Mouse (Mus musculus): ENCODE measurements at regions not wholly inside any gene's neighbourhood (a gene's known extent, or its start where the extent isn't known, plus 50 kb on each side); places are given as distances from the start of the nearest gene placed in this dataset.

DNA sequence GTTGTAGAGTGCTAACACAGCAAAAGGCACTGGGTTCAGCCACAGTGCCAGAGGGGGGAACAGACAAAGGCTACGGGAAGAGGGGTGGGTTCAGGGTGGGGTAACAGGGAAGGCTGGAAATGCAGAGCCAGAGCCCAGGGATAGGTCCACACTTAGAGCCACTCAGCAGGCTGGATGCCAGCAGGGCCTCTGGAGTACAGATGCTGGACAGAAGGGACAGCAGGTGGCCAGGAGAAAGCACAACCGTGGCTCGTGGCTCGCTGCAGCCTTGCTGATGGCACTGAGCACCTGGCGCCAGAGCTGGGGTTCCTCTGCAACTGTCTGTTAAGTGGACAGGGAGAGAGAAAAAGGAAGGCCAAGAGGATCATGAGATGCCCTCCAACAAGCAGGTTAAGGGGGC lies 174.2 kb downstream of the Mroh4 start:
- Histone ChIP-seq H3K27ac (ENCODE audit: insufficient read depth, low read depth, low read length) (no peak overlapping the region), H3K4me1 (ENCODE audit: control insufficient read depth, insufficient read depth, insufficient read length, low read length) (no peaks in the 10 kb centered on the region), H3K36me3 (ENCODE audit: control insufficient read depth, insufficient read depth, low read length) (no peaks in the 10 kb centered on the region), H3K27me3 (ENCODE audit: control insufficient read depth, insufficient read depth, low read length) (no peaks in the 10 kb centered on the region), H3K4me3 (ENCODE audit: low read depth, low read length) (no peak overlapping the region)
- TF ChIP-seq POLR2A (IDR thresholded peaks at IDR 0.05; ENCODE audit: low read depth, low read length) = no peak
- no peak for TF ChIP-seq CTCF (IDR thresholded peaks at IDR 0.05; ENCODE audit: extremely low read depth, insufficient read length, insufficient replicate concordance, low read depth, low read length)
- 82% methylated on average over 5 of the region's 5 CpGs for WGBS

DNA sequence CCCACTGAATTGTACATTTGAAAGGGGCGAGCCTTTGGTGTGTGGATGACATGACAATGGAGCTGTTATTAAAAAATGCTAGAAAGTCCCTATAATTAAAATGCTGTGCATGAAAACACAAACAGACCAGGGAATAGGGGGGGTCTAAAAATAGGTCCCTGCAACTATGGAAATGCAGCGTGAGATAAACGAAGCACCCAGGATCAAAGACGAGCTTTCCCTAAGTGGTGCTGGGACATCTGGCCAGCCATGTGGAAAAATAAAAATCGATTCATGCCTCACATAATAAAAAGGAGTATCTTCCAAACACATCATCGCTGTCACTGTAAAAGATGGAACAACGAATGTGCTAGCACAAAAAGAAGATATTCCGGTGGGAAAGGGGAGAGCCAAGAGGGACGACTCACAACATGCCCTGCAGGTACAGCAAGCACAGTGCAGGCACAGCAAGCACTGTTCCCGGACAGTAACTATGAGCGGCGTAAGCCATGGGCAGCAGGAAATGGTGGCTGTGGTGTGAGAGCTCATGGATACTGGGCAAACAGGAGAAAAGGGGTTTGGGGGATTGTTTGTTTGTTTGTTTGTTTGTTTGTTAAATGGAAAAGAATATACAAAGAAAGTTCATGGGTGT lies 176.7 kb downstream of the Mroh4 start:
- WGBS = 80% methylated on average over 12 of the region's 12 CpGs
- H3K4me3 ChIP-seq (ENCODE audit: low read depth, low read length) = no peak overlapping the region
- no peak overlapping the region for H3K27ac ChIP-seq (ENCODE audit: insufficient read depth, low read depth, low read length)
- no peaks in the 10 kb centered on the region for H3K27me3 ChIP-seq (ENCODE audit: control insufficient read depth, insufficient read depth, low read length)
- H3K36me3 ChIP-seq (ENCODE audit: control insufficient read depth, insufficient read depth, low read length) = no peaks in the 10 kb centered on the region
- no peaks in the 10 kb centered on the region for H3K4me1 ChIP-seq (ENCODE audit: control insufficient read depth, insufficient read depth, insufficient read length, low read length)
- no peak for TF ChIP-seq CTCF (IDR thresholded peaks at IDR 0.05; ENCODE audit: extremely low read depth, insufficient read length, insufficient replicate concordance, low read depth, low read length)
- TF ChIP-seq POLR2A (IDR thresholded peaks at IDR 0.05; ENCODE audit: low read depth, low read length) = no peak

DNA sequence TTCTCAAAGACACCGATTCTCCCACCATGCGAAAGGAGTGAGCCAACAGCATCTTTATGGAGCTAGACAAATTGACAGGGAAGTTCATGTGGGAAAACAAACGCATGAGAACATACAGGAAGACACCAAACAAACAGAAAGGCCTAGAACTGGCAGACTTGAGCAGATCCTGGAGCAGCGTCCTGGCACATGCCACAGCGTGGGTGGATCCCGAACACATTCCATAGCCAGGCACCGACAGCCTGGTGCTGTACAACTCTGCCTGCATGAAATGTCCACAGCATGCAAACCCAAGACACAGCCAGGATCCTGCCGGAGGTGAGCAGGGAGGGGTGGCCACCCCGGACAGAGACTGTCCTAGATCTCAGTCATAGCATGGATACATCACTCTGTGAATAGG lies 177.2 kb downstream of the Mroh4 start:
- 84% methylated on average over 9 of the region's 9 CpGs for WGBS
- TF ChIP-seq POLR2A (IDR thresholded peaks at IDR 0.05; ENCODE audit: low read depth, low read length) = no peak
- no peak for TF ChIP-seq CTCF (IDR thresholded peaks at IDR 0.05; ENCODE audit: extremely low read depth, insufficient read length, insufficient replicate concordance, low read depth, low read length)
- Histone ChIP-seq H3K4me1 (ENCODE audit: control insufficient read depth, insufficient read depth, insufficient read length, low read length) (no peaks in the 10 kb centered on the region), H3K36me3 (ENCODE audit: control insufficient read depth, insufficient read depth, low read length) (no peaks in the 10 kb centered on the region), H3K27ac (ENCODE audit: insufficient read depth, low read depth, low read length) (no peak overlapping the region), H3K27me3 (ENCODE audit: control insufficient read depth, insufficient read depth, low read length) (no peaks in the 10 kb centered on the region), H3K4me3 (ENCODE audit: low read depth, low read length) (no peak overlapping the region)

DNA sequence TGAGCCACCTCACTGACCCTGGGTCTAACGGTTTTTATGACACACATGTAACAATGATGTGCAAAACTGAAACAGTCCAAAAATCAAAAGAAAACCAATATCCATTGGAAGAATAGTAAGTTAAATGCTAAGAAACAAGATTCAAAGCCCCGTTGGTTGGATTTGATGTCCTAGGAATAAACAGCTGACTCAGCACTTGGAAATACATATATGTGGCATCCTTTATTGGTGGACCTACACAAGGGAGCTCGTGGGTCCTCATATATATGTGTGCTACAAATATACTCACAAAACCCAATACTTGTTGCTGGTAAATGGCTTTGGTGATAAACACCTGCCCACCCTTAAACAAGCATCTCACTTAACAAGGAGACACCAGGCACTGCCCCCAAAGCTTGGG lies 178.2 kb downstream of the Mroh4 start:
- H3K27ac ChIP-seq (ENCODE audit: insufficient read depth, low read depth, low read length) = no peak overlapping the region
- H3K27me3 ChIP-seq (ENCODE audit: control insufficient read depth, insufficient read depth, low read length) = no peaks in the 10 kb centered on the region
- TF ChIP-seq CTCF (IDR thresholded peaks at IDR 0.05; ENCODE audit: extremely low read depth, insufficient read length, insufficient replicate concordance, low read depth, low read length) (no peak), POLR2A (IDR thresholded peaks at IDR 0.05; ENCODE audit: low read depth, low read length) (no peak)
- no peaks in the 10 kb centered on the region for H3K4me1 ChIP-seq (ENCODE audit: control insufficient read depth, insufficient read depth, insufficient read length, low read length)
- H3K4me3 ChIP-seq (ENCODE audit: low read depth, low read length) = no peak overlapping the region
- WGBS = 77% methylated on average over 3 of the region's 3 CpGs
- H3K36me3 ChIP-seq (ENCODE audit: control insufficient read depth, insufficient read depth, low read length) = no peaks in the 10 kb centered on the region

DNA sequence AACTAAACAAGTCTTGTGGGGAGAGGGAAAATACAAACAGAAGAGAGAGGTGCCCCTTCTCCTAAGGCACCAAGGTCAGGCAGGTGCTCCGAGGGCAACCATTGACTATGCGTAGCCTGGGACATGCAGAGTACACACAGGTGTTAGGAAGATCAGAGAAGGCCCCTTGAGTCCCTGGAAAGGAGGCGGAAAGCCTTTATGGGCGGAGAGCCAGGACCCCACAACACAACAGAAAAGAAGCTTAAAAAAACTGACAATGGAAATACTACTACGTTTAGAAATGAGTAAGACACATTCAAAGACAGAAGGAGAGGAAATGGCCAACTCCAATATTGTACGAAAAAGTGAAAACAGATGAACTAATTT lies 179.5 kb downstream of the Mroh4 start:
- Histone ChIP-seq H3K36me3 (ENCODE audit: control insufficient read depth, insufficient read depth, low read length) (no peaks in the 10 kb centered on the region), H3K27me3 (ENCODE audit: control insufficient read depth, insufficient read depth, low read length) (no peaks in the 10 kb centered on the region), H3K27ac (ENCODE audit: insufficient read depth, low read depth, low read length) (no peak overlapping the region), H3K4me1 (ENCODE audit: control insufficient read depth, insufficient read depth, insufficient read length, low read length) (no peaks in the 10 kb centered on the region), H3K4me3 (ENCODE audit: low read depth, low read length) (no peak overlapping the region)
- TF ChIP-seq CTCF (IDR thresholded peaks at IDR 0.05; ENCODE audit: extremely low read depth, insufficient read length, insufficient replicate concordance, low read depth, low read length) (no peak), POLR2A (IDR thresholded peaks at IDR 0.05; ENCODE audit: low read depth, low read length) (no peak)
- 66% methylated on average over 6 of the region's 6 CpGs for WGBS

DNA sequence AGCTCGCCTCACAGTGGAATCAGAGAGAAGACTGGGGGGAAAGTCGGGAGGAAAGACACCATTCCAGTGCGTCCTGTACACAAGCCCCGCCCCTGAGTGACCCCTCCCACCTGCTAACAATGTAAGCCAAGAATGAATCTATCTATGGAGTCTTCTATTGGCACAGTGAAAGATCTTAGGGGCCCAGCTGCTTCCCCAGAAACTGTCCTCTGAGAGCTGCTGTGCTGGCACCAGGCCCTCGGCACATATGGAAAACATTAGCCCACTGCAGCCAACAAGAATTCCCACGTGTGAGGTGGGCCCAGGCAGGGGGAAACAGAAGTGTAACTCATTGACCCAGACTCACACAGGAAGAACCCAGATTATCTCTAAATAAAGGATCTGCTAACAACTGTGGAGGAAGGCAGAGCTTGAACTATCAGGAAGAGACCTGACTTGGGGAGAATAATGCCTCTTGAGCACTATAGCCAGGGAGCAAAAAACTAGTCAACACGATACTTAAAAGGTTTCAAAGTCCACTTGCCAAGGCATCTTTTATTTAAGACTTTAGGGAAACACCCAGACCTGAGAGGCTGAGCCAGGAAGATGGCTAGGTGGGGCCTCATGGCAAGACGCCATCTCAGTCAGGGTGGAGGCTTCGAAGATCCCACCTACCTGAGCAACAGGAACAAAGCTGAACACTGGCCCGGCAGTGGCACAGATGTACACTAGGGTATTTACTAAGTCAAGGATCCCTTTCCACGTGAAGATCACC lies 180.1 kb downstream of the Mroh4 start:
- no peaks in the 10 kb centered on the region for H3K36me3 ChIP-seq (ENCODE audit: control insufficient read depth, insufficient read depth, low read length)
- no peak overlapping the region for H3K27ac ChIP-seq (ENCODE audit: insufficient read depth, low read depth, low read length)
- no peak overlapping the region for H3K4me3 ChIP-seq (ENCODE audit: low read depth, low read length)
- H3K4me1 ChIP-seq (ENCODE audit: control insufficient read depth, insufficient read depth, insufficient read length, low read length) = no peaks in the 10 kb centered on the region
- 33% methylated on average over 11 of the region's 11 CpGs for WGBS
- H3K27me3 ChIP-seq (ENCODE audit: control insufficient read depth, insufficient read depth, low read length) = no peaks in the 10 kb centered on the region
- TF ChIP-seq CTCF (IDR thresholded peaks at IDR 0.05; ENCODE audit: extremely low read depth, insufficient read length, insufficient replicate concordance, low read depth, low read length) (no peak), POLR2A (IDR thresholded peaks at IDR 0.05; ENCODE audit: low read depth, low read length) (no peak)

DNA sequence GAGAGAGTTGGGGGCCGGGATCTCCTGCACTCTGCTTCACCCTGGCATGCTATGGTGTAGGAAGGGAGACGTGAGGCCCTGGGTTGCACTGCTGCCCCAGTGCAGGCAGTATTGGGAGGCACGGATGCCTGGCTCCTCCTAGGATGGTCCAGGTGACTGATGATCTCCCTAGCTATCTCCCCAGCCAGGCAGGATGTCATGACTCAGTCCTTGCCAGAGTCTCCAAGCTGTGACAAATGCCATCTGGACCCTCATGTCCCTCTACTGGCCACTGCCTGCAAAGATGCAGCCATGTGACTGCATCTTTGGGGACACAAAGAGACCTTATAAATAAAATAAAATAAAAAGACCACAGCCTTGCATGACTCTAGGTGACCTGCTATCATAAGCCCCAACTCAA lies 181.6 kb downstream of the Mroh4 start:
- Histone ChIP-seq H3K36me3 (ENCODE audit: control insufficient read depth, insufficient read depth, low read length) (no peaks in the 10 kb centered on the region), H3K4me1 (ENCODE audit: control insufficient read depth, insufficient read depth, insufficient read length, low read length) (no peaks in the 10 kb centered on the region), H3K27ac (ENCODE audit: insufficient read depth, low read depth, low read length) (no peak overlapping the region), H3K4me3 (ENCODE audit: low read depth, low read length) (no peak overlapping the region), H3K27me3 (ENCODE audit: control insufficient read depth, insufficient read depth, low read length) (no peaks in the 10 kb centered on the region)
- 50% methylated on average over 3 of the region's 3 CpGs for WGBS
- TF ChIP-seq POLR2A (IDR thresholded peaks at IDR 0.05; ENCODE audit: low read depth, low read length) (no peak), CTCF (IDR thresholded peaks at IDR 0.05; ENCODE audit: extremely low read depth, insufficient read length, insufficient replicate concordance, low read depth, low read length) (no peak)

Measured in small intestine, adult 2 months (tissue).